Mouse (Mus musculus) C2C12 (cell line): ENCODE data around the gene Tnfaip2.

Source experiments
- CTCF ChIP-seq: IDR thresholded peaks from one replicate; pipeline ENCODE4 v1.5.1; 2011; ENCODE audit not compliant: control insufficient read depth, insufficient read depth, insufficient read length
- MAX ChIP-seq: IDR thresholded peaks from one replicate; pipeline ENCODE4 v1.6.1; 2011; ENCODE audit warnings: mild to moderate bottlenecking, control low read depth
- USF1 ChIP-seq: IDR thresholded peaks from one replicate; pipeline ENCODE4 v1.6.1; 2011; ENCODE audit warnings: low read depth, mild to moderate bottlenecking, control low read depth, moderate library complexity

GRCm38 (mm10) chr12:111425789-111426460 lies 16.3 kb upstream of the Tnfaip2 start:
- TF ChIP-seq CTCF (peak; percentile 97), MAX (peak; percentile 60), USF1 (no peak)
